Mouse (Mus musculus) natural killer cell, adult 2 months (primary cell): ENCODE measurements around the gene Cst11.
"Not testable (repeated sequence)": the region's sequence is repeated elsewhere in the genome, so short reads cannot be mapped to it uniquely, and the experiment has no call there.

Source experiments
- DNase-seq, 2 experiments: peaks; one replicate each; pipeline ENCODE4 v3.0.0; 2022; ENCODE audit warnings: low spot score in 2 of 2

Gene Cst11

DNA sequence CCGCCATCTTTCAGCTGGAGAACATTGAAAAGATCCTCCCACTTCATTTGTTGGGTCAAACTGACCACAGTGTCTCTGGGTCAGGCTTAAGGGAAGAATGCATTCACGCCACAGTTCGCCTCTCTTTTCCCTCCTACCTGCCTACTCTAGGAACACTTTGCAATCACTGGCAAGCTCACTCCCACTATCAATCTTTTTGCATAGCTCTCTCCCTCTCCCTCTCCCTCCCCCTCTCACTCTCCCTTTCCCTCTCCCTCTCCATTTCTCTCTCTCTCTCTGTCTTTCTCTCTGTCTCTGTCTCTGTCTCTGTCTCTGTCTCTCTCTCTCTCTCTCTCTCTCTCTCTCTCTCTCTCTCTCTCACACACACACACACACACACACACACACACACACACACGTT lies at the start of gene Cst11:
Gene Cst11, minus strand, starts transcription at position 101 of the 400 bp plus-strand sequence.
- not testable (repeated sequence) for DNase-seq

DNA sequence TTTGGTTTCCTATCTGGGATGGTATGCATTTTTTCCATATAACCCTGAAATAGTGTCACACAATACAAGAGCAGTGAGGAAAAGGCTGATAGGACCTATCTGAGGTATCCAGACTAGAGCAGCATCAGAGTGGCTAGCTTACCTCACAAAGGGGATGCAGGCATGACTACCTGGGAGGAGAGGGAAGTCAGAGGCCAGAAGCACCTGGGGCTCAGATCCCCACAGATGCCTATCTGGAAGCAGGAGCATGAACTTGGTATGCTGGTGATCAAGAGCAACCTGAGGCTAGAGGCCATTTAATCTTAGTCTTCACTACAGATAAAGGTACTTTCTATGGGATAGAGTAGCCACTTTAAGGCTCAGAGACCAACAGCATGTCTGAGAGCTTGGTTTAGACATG lies 48.6 kb upstream of the Cst11 start, which contains the start of gene Cst13:
Gene Cst13, plus strand, starts transcription at position 173 of the 400 bp plus-strand sequence.
- no peak for DNase-seq

DNA sequence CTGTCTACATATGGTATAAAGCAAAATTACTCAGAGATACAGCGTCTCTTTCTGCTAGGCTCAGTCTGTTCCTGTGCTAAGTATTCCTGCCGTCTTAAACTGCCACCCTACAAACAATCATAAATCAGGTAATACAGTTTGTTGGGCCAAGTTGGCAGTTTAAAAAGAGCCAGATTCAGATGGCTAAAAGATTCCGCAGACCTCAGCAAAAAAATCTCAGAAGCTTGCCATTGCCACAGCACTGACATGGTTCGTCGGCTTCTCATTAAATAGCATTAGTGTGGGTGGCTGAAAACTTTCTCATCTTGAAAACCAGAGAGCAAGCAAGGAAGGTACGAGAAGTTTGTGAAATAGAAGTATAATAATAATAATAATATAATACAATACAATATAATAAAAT lies 35.4 kb upstream of the Cst11 start:
- DNase-seq: no peak

DNA sequence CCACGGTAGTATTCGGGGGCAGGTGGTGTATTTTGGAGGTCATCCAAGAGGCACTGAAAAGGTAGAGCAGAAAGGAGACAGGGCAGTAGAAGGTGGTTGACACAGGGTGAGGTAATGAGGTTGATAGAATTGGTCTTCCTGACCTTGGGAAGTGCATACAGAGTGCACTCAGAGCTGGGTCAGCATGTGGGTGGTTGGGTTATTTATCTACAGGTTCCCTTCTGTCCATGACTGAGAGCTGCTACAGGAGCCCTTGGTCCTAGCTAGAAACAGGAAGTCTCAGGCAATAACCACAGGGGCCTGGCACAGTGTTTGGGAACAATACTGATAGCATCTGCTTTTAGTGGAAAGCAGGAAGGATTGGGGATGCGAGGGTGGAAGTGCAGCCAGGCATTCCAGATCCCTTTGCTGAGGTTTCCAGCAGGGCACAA lies 30.2 kb upstream of the Cst11 start:
- DNase-seq: no peak

DNA sequence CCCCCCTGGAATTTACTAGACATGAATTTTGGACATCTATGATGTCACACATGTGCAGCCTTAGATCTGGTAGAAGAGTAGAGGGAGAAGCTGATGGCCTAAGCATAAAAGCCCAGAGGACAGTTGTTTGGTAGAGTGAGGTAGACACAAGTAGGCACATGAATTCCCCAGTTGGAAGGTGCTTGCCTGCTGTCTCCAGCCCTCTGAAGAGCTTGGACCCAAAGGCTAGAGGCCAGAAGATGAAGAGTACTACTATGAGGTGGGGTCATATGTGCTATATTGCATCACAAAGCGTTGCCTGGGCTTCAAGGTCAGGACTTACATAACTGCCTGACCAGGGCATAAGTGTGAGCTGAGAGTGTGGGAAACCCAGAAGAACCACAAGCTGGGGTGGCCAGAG lies 27.2 kb upstream of the Cst11 start, which contains the start of gene Cst8:
Gene Cst8, plus strand, starts transcription at position 301 of the 400 bp plus-strand sequence.
- DNase-seq: no peak

DNA sequence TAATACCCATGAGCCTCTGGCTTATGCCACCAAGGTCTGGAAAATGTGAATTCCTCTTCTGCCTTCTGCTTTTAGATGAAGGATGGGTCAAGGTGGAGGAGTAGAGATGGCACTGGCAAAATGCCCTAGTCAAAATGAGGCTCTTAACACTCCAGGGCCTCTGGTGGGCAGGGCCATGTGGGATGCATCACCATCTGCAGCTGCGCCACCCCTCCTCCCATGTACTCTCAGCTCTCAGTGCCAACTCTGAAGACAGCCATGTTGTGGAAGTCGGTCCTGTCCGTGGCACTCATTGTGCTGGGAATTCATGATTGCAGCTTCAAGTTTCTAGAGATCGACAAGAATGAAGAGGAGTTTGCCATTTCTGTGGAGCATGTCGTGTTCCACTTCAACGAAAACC lies 17.8 kb upstream of the Cst11 start, which contains the start of gene Cst12:
Gene Cst12, plus strand, starts transcription at position 220 of the 400 bp plus-strand sequence.
- DNase-seq: no peak

DNA sequence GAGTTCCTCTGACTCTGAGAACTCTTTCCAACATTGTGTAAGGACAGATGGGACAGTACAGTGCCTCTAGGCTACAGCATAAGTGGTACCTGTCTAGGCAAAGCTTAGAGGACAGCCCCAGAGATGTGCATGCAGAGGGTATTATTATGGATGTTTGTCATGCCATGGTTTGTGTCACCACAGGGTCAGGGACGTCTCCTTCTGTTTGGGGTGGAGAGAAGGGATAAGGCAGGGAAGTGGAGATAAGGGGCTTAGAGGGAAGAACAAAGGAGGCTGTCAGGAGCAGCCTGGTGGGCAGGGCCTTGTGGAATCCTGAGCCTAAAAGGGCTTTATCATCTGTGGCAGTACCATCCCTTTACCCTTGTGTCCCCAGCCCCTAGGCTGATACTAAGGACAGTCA lies 10.4 kb upstream of the Cst11 start, which contains the start of gene 8030411F24Rik:
Gene 8030411F24Rik, plus strand, starts transcription at position 301 of the 400 bp plus-strand sequence.
- DNase-seq: no peak

DNA sequence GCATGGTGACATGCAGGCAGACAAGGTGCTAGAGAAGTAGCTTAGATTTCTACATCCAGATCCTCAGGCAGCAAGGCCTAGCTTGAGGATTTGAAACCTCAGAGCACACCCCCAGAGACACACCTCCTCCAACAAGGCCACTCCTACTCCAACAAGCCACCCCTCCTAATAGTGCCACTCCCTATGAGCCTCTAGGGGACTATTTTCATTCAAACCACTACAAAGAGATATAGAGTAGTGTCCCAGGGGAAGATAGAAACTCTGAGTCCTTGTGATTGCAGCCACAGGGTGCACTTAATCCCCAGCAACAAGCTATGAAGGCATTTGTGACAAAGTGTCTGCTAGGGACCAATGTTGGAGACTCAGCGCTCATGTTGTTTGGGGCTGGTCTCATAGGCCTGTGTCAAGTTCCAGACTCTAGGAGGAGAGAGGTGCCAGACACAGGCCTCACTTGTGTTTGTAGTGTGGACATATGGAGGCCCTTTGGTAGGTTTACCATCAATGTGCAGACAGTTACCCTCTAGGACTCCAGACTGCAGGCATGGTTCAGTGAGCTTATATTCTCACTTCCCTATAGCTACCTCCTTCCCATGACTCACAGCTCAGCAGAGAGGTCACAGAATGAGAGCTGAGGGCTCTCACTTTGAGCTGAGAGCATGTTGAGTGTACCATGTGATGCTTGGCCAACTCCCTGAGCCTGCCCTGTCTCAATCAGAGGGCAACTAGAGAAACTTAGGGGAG lies 7.5 kb downstream of the Cst11 start:
- DNase-seq: peak in 1 of 2 experiments; percentile 69

DNA sequence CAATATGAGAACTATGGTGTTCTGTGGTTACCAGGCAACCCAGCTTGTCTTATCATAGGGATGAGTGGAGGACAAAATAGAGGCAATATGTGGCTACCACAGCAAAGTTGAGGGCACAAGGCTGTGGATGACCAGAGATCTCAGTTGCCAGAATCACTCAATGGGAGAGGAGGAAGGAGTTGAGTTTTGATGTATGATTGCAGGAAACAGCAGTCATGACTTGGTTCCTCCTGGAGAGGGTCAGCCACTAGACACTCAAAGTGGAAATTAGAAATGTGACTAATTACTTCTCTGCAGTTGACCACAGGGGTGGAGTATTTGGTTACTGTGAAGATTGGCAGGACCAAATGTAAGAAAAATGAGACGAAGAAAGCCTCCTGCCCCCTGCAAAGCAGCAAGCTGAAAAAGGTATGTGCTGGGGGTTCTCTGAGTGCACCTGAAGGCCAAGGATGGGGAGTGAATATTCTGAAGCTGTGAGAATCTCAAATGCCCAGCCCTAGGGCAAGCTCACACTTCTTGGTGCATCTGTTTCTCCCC lies 16.9 kb downstream of the Cst11 start:
- DNase-seq: no peak

DNA sequence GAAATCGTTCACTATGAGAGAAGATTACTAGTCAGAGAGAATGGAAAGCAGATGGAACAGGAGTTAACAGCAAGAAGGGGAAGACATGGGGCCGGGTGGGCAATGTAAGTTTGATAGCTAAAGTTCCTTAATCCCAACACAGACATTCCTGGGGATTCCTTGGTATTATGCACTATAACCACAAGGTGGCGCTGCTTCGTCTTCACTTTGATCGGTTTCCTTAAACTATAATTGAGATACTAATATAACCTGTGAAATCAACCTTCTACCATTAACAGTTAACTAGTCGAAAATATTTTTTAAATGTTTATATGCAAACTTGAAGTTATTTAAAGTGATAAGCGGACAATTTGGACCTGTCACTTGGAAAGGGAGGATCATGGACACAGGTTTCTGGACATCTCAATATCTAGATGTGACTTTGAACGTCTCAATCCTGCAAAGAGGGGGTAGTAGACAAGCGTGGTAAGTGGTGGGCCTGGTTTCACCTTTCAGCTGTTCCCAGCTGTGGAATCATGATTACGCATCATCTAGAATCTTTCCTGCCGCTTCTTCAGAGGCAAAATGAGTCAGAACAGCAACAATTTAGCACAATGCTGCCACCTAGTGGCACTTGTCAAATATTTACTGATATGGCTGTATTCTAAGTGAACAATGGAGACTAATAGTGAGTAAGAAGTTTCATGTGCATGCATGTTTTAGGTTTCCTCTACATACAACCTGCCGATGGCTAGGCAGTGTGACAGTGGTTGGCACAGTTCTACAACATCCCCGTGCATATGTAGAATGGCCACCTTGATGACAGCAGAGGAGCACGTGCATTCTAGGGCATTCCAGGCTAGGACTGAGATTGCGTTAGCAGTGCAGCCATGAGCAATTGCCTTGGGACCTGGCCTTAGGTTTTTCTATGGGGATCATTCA lies 19.1 kb downstream of the Cst11 start:
- peak; percentile 63 to 75 for DNase-seq

DNA sequence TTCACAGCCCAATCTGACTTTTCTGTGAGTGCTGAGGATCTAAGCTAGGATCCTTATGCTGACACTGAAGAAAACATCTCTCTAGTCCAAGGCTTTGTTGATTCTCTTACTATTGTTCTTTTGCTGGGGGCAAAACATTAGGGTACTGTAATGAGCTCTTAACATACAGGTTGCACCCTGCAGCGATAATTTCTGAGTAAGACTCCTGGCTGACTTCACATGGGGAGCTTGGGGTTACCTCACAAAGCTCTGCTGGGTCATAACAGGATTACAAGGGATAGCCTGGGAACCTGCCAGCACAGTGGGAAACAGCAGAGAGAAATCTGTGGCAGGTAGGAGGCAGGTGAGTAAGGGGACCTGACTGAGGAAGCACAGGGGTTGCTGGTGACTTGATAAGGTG lies 21.2 kb downstream of the Cst11 start, which contains the start of gene Cstl1:
Gene Cstl1, plus strand, starts transcription at position 301 of the 400 bp plus-strand sequence.
- no peak for DNase-seq

DNA sequence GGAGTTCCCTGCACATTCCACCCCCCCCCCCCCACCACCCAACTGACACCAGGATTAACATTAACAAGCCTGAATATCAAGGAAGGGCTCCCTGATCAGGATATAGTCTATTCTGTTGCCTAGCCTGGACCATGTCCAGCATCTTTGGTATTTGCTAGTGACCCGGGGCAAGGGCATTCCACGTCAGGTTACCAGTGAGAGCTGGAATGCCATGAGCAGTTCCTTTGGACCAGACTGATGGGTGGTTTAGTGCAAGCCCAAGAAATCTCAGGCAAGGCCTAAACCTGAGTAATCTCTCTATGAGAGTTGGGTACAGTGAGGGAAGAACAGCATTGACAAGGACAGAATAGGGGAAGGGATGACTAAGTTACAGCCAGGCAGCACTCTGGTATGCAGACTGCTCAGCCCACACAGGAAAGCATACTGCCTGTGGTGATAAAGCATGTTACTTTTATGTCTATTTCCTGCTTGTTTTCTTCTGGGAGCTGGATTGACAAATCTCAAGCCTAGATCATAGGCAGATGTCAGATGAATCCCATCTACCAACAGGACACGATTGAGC lies 27.4 kb downstream of the Cst11 start:
- DNase-seq: no peak

DNA sequence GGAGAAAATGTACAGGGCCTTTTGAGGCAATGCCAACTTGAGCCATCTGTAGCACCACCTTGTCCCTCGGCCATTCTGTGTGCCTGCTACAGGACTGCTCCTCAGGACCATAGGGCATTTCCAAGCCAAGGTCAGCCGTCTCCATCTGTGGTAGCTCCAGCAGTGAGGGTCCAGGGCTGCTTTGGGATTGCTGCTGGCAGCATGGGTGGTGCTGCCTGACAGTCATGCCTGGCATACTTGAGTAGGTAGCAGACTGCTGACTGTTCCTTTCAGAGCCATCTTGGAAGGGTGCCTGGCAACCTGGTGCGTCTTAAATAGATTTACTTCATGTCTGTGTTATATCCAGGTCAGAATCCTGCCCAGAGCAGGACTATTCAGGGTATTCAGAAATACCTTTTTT lies 28.3 kb downstream of the Cst11 start:
- no peak for DNase-seq

DNA sequence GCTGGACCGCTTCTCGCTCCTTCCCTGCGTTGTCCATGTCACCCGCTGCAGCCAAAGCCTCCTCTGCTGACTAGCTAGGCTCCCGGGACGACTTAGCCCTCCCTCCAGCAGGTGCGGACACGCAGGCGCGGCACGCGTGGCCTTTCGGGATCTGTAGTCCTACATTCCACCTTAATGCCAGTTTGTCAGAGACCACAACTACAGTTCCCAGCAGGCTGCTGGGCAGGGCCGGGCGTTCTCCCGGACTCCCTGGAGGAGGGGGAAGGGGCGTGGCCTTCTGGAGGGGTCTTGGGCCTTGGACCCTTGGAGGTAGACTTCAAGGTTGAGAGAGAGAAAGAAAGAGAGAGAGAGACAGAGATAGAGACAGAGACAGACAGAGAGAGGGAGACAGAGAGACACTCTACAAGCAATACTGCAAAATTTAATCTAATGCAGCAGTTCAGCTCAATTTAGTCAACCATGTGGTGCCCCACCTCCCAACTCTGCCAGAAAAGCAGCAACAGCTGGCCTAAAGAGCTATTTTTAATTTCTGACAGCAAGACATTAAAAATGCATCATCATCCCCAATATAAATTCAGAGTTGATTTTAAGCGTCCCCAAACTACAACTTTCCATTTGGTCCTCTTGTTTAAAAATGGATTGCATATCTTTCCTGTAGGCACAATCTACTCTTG lies 38.8 kb downstream of the Cst11 start, which contains the start of gene Napb:
Gene Napb, minus strand, starts transcription at position 141 of the 674 bp plus-strand sequence.
- peak; percentile 42 to 49 for DNase-seq

DNA sequence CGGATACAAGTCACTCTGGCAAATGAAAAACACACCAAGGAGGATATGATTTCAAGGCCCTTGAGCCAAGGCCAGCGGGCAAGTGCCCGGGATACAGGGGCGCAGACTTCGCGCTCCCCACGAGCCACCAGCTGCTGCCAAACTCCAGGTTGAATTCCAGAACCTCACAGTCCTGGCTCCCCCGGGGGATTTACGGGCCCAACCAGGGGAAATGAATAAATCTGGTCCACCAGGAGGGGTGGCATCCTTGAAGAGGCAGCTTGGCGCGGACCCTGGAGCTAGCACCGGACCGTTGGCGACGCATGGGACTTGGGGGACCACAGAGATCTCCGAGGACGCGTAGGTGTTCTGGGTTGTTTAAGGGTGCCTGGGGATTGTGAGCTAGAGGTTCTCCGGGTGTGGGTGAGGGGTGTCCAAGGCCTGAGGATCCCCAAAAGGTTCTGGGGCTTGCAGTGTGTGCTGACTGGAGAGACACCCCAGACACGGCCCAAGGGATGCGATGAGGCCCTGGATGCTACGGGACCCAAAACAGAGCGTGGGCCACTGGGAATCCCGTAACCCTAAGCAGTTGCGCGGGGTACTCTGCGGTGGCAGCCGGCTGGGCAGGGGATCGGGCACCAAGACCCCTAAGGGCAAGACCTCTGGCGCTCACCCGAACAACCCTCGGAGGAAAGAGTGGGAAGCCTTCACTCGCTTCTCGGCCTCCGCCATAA lies 39.5 kb downstream of the Cst11 start:
- no peak for DNase-seq

DNA sequence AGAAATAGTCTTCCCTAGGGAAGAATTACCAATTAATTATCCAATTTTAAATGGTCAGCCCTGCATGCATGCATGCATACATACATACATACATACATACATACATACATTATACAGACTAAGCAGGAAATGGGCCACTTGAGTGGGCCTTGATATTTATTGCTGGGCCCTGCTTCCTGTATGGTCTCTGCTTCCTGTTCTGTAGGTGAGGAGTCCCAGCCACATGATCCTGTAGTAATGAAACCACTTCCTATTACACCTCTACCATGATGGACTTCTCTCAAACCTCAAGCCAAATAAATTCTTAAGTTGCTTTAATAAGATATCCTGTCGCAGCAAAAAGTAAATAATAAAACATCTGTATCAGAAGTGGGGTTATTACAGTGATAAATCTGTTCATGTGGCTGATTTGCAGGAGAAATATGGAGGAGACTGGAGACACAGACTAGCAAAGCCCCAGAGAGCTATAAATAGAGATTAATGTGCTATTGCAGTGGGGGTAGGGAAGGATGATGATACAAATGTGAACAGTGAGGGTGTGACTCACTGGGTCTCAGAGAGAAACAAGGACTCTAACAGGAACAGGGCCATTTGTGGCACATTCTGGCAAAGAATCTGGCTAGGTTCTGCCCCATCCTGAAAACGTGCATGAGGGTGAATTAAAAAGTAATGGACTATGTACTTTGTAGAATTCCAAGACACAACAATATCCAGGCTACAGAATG lies 51.9 kb downstream of the Cst11 start:
- DNase-seq: no peak
